Mouse (Mus musculus): ENCODE results near the gene Mark4.

GRCm38 (mm10) chr7:19416590-19416989, 42.0 kb downstream of the Mark4 start:
- no peak for TF ChIP-seq CTCF (IDR thresholded peaks at IDR 0.05; ENCODE audit: low read depth)
- no peak for TF ChIP-seq EP300 (IDR thresholded peaks at IDR 0.05; ENCODE audit: low read depth)
